ENCODE assay signal across 9 mouse cellular contexts in the genomic region with DNA sequence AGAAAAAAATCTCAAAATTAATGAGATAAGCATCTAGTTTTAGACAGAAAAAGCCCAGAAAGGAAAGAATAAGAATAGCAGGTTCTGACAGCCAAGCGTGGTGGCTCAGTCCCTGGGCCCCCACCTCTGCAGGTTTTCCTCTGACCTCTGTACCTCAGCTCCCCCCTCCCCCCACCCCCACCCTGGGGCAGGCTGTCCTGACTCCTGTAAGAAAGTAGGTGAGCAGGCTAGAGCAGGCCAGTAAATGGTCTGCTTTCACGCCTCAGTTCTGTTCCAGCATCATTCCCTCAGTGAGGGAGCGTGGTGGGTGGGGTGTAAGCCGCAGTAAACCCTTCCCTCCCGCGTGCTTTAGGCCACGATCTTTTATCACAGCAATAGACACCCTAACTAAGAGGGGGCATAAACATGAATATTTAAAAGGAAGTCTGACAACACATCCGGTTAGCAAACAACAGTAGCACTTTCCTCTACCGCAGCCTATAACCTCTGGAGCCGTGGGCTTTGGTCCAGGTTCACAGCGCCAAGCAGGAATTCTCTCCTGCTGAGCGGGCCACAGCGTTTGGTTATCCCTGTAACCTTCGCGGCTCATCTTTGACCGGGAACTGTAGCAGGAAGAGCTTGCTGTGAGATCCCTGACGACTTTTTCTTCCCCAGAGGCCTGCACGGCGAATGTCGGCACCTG. TPM values are rescaled to one million over a fixed set of nuclear protein-coding genes. Genes with fewer than 3 reads are reported as not detected.
DNase-seq lines count a peak whose midpoint lies in the region; ATAC-seq and TF ChIP-seq lines count a peak whose summit lies in the region.
"Had no signal": no experiment of that assay in that cellular context is flagged by ENCODE, and none has a peak within 500 bp of the region (broad histone marks: within the 10 kb centered on the region; RNA-seq: fewer than 3 reads in every experiment).

No protein-coding gene starts in this region.

- no peaks in the 10 kb centered on the region for H3K9me3 ChIP-seq in embryonic facial prominence, embryonic 13.5 days
- no peaks in the 10 kb centered on the region for H3K9me3 ChIP-seq in kidney, embryonic 15.5 days (replicated peaks)
- H3K9me3 ChIP-seq in stomach, embryonic 14.5 days (ENCODE audit: control insufficient read depth, low read depth, low read length) = no peaks in the 10 kb centered on the region
- H3K9me3 ChIP-seq in midbrain, embryonic 11.5 days (ENCODE audit: control insufficient read depth, low read length) = no peaks in the 10 kb centered on the region

- H3K4me3 ChIP-seq in lung, adult 2 months (replicated peaks; ENCODE audit: extremely low read depth, low read depth, low read length) = peak overlapping the region; percentile 1
- no peak overlapping the region for H3K4me3 ChIP-seq in embryonic facial prominence, embryonic 13.5 days
- no peak overlapping the region for H3K4me3 ChIP-seq in kidney, embryonic 15.5 days (replicated peaks)
- H3K4me3 ChIP-seq in stomach, embryonic 14.5 days (ENCODE audit: low read depth, low read length) = no peak overlapping the region
- H3K4me3 ChIP-seq in midbrain, embryonic 11.5 days (ENCODE audit: low read depth, low read length) = no peak overlapping the region

- peak overlapping the region; percentile 30; the same call in 1 of the 2 replicates for H3K4me2 ChIP-seq in embryonic facial prominence, embryonic 13.5 days
- peak overlapping the region; percentile 35 for H3K4me2 ChIP-seq in kidney, embryonic 15.5 days
- peak overlapping the region; percentile 17; the same call in 1 of the 2 replicates for H3K4me2 ChIP-seq in stomach, embryonic 14.5 days (replicated peaks; ENCODE audit: low read depth, low read length)
- H3K4me2 ChIP-seq in midbrain, embryonic 11.5 days = no peak overlapping the region

- H3K36me3 ChIP-seq in embryonic facial prominence, embryonic 13.5 days = no peaks in the 10 kb centered on the region
- no peaks in the 10 kb centered on the region for H3K36me3 ChIP-seq in kidney, embryonic 15.5 days
- no peaks in the 10 kb centered on the region for H3K36me3 ChIP-seq in stomach, embryonic 14.5 days (ENCODE audit: control insufficient read depth, insufficient read depth, low read length)
- H3K36me3 ChIP-seq in midbrain, embryonic 11.5 days (ENCODE audit: control insufficient read depth, insufficient read depth, low read length) = no peaks in the 10 kb centered on the region

- 26% methylated on average over 20 of the region's 20 CpGs for WGBS in lung, adult 2 months
- 35% methylated on average over 20 of the region's 20 CpGs for WGBS in embryonic facial prominence, embryonic 13.5 days
- WGBS in kidney, embryonic 15.5 days = 36% methylated on average over 20 of the region's 20 CpGs
- 36% methylated on average over 20 of the region's 20 CpGs for WGBS in stomach, embryonic 14.5 days
- WGBS in midbrain, embryonic 11.5 days = 50% methylated on average over 20 of the region's 20 CpGs

- DNase-seq in lung, adult 2 months = no peak
- DNase-seq in lung, adult 18-20 months = no peak
- DNase-seq in left cerebral cortex, adult 9 months (ENCODE audit: low spot score in 2 of 2) = no peak
- DNase-seq in midbrain, embryonic 11.5 days (ENCODE audit: low spot score, missing footprints) = no peak
- DNase-seq: cerebellum, adult 18-20 months; thymus, adult 18-20 months had no signal

- ATAC-seq in embryonic facial prominence, embryonic 13.5 days (ENCODE audit: insufficient number of reproducible peaks, insufficient read depth, low FRiP score, low TSS enrichment, low read depth) = no peak; the same call in 1 of the 2 replicates
- 0 out of 2 replicates have a peak, but pooled peaks have one; percentile 16 for ATAC-seq in kidney, embryonic 15.5 days (replicated peaks; ENCODE audit: low FRiP score)
- ATAC-seq in stomach, embryonic 14.5 days (ENCODE audit: insufficient number of reproducible peaks, insufficient read depth, low FRiP score, low read depth) = peak; percentile 34; the same call in 1 of the 2 replicates
- no peak for ATAC-seq in midbrain, embryonic 11.5 days (ENCODE audit: low FRiP score)

- no peak overlapping the region for H3K9ac ChIP-seq in embryonic facial prominence, embryonic 13.5 days
- no peak overlapping the region for H3K9ac ChIP-seq in kidney, embryonic 15.5 days
- H3K9ac ChIP-seq in stomach, embryonic 14.5 days (replicated peaks; ENCODE audit: low read depth, low read length) = no peak overlapping the region
- H3K9ac ChIP-seq in midbrain, embryonic 11.5 days (ENCODE audit: low read length) = no peak overlapping the region

- no peaks in the 10 kb centered on the region for H3K27me3 ChIP-seq in embryonic facial prominence, embryonic 13.5 days
- H3K27me3 ChIP-seq in kidney, embryonic 15.5 days = no peaks in the 10 kb centered on the region
- no peaks in the 10 kb centered on the region for H3K27me3 ChIP-seq in stomach, embryonic 14.5 days (ENCODE audit: control insufficient read depth, insufficient read depth, low read length)
- no peaks in the 10 kb centered on the region for H3K27me3 ChIP-seq in midbrain, embryonic 11.5 days (ENCODE audit: control insufficient read depth, insufficient read depth, low read length)

- peaks cover 12% of the 10 kb centered on the region for H3K4me1 ChIP-seq in lung, adult 2 months (ENCODE audit: control insufficient read depth, insufficient read depth, low read length)
- peaks cover 24% of the 10 kb centered on the region for H3K4me1 ChIP-seq in embryonic facial prominence, embryonic 13.5 days
- H3K4me1 ChIP-seq in kidney, embryonic 15.5 days = peaks cover 26% of the 10 kb centered on the region
- peaks cover 11% of the 10 kb centered on the region for H3K4me1 ChIP-seq in stomach, embryonic 14.5 days (ENCODE audit: control insufficient read depth, insufficient read depth, low read length)
- no peaks in the 10 kb centered on the region for H3K4me1 ChIP-seq in midbrain, embryonic 11.5 days (ENCODE audit: control insufficient read depth, insufficient read depth, low read length)

- H3K27ac ChIP-seq in embryonic facial prominence, embryonic 13.5 days = peak overlapping the region; percentile 80
- peak overlapping the region; percentile 82 for H3K27ac ChIP-seq in kidney, embryonic 15.5 days
- H3K27ac ChIP-seq in stomach, embryonic 14.5 days (ENCODE audit: low read length) = peak overlapping the region; percentile 53; the same call in 1 of the 2 replicates
- no peak overlapping the region for H3K27ac ChIP-seq in midbrain, embryonic 11.5 days (ENCODE audit: low read depth, low read length)

- no peak for TF ChIP-seq CTCF in lung, adult 2 months (IDR thresholded peaks at IDR 0.05; ENCODE audit: insufficient read depth, low read length)

- TF ChIP-seq POLR2A in lung, adult 2 months (IDR thresholded peaks at IDR 0.05; ENCODE audit: borderline replicate concordance, extremely low read depth, low read depth, low read length) = no peak

RNA-seq across cellular contexts. Expression of gene Park7, which starts 24.8 kb away (rescaled TPM):
- polyA plus RNA-seq in lung, adult 2 months (2012; rRNA removed) = 80.9 and 112 TPM in 2 replicates
- 449 and 477 TPM in 2 replicates for polyA plus RNA-seq in embryonic facial prominence, embryonic 13.5 days (2015; fragmentation: Nextera tagmentation; extraction: Ambion mirVana)
- polyA plus RNA-seq in kidney, embryonic 15.5 days (2015; fragmentation: Nextera tagmentation; extraction: Ambion mirVana) = 391 and 393 TPM in 2 replicates
- 439 and 440 TPM in 2 replicates for polyA plus RNA-seq in stomach, embryonic 14.5 days (2014; fragmentation: Nextera tagmentation; extraction: Ambion mirVana)
- polyA plus RNA-seq in midbrain, embryonic 11.5 days (2014; fragmentation: Nextera tagmentation; extraction: Ambion mirVana) = 383 and 406 TPM in 2 replicates

RNA-seq across cellular contexts. Expression of gene Tnfrsf9, which starts 24.9 kb away (rescaled TPM):
- polyA plus RNA-seq in lung, adult 2 months (2012; rRNA removed) = 0.54 and 1.0 TPM in 2 replicates
- polyA plus RNA-seq in embryonic facial prominence, embryonic 13.5 days (2015; fragmentation: Nextera tagmentation; extraction: Ambion mirVana) = 0.39 and 0.51 TPM in 2 replicates
- polyA plus RNA-seq in kidney, embryonic 15.5 days (2015; fragmentation: Nextera tagmentation; extraction: Ambion mirVana) = 0.32 and 0.40 TPM in 2 replicates
- polyA plus RNA-seq in stomach, embryonic 14.5 days (2014; fragmentation: Nextera tagmentation; extraction: Ambion mirVana) = 0.80 and 0.97 TPM in 2 replicates
- 0.18 and 0.30 TPM in 2 replicates for polyA plus RNA-seq in midbrain, embryonic 11.5 days (2014; fragmentation: Nextera tagmentation; extraction: Ambion mirVana)

RNA-seq across cellular contexts. Expression of gene Errfi1, which starts 35.7 kb away (rescaled TPM):
- 53.7 and 85.0 TPM in 2 replicates for polyA plus RNA-seq in lung, adult 2 months (2012; rRNA removed)
- 23.1 and 25.8 TPM in 2 replicates for polyA plus RNA-seq in embryonic facial prominence, embryonic 13.5 days (2015; fragmentation: Nextera tagmentation; extraction: Ambion mirVana)
- 29.3 and 34.2 TPM in 2 replicates for polyA plus RNA-seq in kidney, embryonic 15.5 days (2015; fragmentation: Nextera tagmentation; extraction: Ambion mirVana)
- 36.4 and 37.3 TPM in 2 replicates for polyA plus RNA-seq in stomach, embryonic 14.5 days (2014; fragmentation: Nextera tagmentation; extraction: Ambion mirVana)
- polyA plus RNA-seq in midbrain, embryonic 11.5 days (2014; fragmentation: Nextera tagmentation; extraction: Ambion mirVana) = 29.5 and 29.7 TPM in 2 replicates

Comparison
In these comparisons a context has a peak if more than half of its experiments do, and no peak if none do; other contexts are left out.
1. ATAC-seq: peak in kidney, embryonic 15.5 days (single experiment) and stomach, embryonic 14.5 days (single experiment); none in embryonic facial prominence, embryonic 13.5 days (single experiment) and midbrain, embryonic 11.5 days (single experiment).